Mouse (Mus musculus): ENCODE results near the gene Fbln2. TPM values are rescaled to one million over a fixed set of nuclear protein-coding genes. Genes with fewer than 3 reads are reported as not detected.

Fbln2 gene
- polyA plus RNA-seq, 1 experiment from 2014 or later: 78.7 TPM

DNA sequence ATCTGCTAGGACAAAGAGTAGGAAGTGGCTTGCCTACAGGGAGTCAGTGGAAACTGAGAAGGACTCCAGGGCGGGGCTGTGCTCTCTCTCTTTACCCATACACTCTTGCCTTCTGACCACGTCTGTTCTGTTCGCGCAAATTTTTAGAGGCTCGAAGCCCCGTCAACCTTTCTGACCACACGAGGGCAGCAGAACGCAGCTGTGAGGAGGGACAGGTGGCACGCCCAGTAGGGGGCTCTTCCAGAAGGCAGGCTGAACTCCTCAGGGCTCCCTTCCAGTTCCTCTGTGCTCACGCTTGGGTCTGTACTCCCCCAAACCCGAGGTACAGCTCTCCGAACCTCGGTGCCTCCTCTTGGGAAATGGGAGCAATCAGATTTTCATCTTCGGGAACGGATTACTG, 74.4 kb downstream of the Fbln2 start:
- Histone ChIP-seq H3K9me3 (ENCODE audit: control insufficient read depth, low read length) (no peaks in the 10 kb centered on the region), H3K36me3 (ENCODE audit: control insufficient read depth, insufficient read depth, low read length) (no peaks in the 10 kb centered on the region), H3K27me3 (ENCODE audit: control insufficient read depth, insufficient read depth, low read length) (peaks cover 59% of the 10 kb centered on the region), H3K27ac (replicated peaks; ENCODE audit: low read depth, low read length) (no peak overlapping the region), H3K4me3 (ENCODE audit: low read depth, low read length) (no peak overlapping the region), H3K4me1 (ENCODE audit: control insufficient read depth, insufficient read depth, low read length) (peaks cover 6% of the 10 kb centered on the region; the same call in 1 of the 2 replicates), H3K4me2 (ENCODE audit: low read depth, severe bottlenecking) (no peak overlapping the region), H3K9ac (ENCODE audit: low read length) (no peak overlapping the region)
- DNase-seq (ENCODE audit: low spot score) (peak; percentile 93), ATAC-seq (ENCODE audit: insufficient number of reproducible peaks, low FRiP score, low TSS enrichment, low read depth) (no peak)
- 4% methylated on average over 15 of the region's 15 CpGs for WGBS

DNA sequence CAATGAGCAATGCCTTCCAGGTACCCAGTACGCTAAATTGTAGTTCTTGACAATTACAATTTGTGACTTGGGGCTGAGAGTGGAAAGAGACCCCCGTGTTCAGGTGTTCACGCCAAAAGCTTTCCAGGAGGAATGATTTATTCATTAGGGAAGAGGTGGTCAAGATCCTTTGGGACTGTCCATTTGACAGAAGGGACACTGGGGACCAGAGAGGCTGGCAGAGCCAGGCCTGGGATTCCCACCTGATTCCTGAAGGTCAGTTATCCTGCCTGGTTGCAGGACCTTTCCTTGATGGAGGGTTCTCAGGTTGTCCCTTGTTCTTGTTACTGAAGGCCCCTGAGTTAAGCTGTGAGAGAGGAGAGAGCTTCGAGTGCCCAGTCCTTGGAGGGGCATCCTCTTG, 74.9 kb downstream of the Fbln2 start:
- Histone ChIP-seq H3K36me3 (ENCODE audit: control insufficient read depth, insufficient read depth, low read length) (no peaks in the 10 kb centered on the region), H3K9ac (ENCODE audit: low read length) (no peak overlapping the region), H3K4me1 (ENCODE audit: control insufficient read depth, insufficient read depth, low read length) (peaks cover 6% of the 10 kb centered on the region; the same call in 1 of the 2 replicates), H3K4me3 (ENCODE audit: low read depth, low read length) (no peak overlapping the region), H3K9me3 (ENCODE audit: control insufficient read depth, low read length) (no peaks in the 10 kb centered on the region), H3K27ac (replicated peaks; ENCODE audit: low read depth, low read length) (no peak overlapping the region), H3K27me3 (ENCODE audit: control insufficient read depth, insufficient read depth, low read length) (peaks cover 55% of the 10 kb centered on the region), H3K4me2 (ENCODE audit: low read depth, severe bottlenecking) (no peak overlapping the region)
- 59% methylated on average over 4 of the region's 4 CpGs for WGBS
- ATAC-seq (ENCODE audit: insufficient number of reproducible peaks, low FRiP score, low TSS enrichment, low read depth) (no peak), DNase-seq (ENCODE audit: low spot score) (no peak)

GRCm38 (mm10) chr6:91287636-91288035, 75.4 kb downstream of the Fbln2 start:
- no peak overlapping the region for H3K4me2 ChIP-seq (ENCODE audit: low read depth, severe bottlenecking)
- 72% methylated on average over 6 of the region's 6 CpGs for WGBS
- DNase-seq (ENCODE audit: low spot score) (no peak), ATAC-seq (ENCODE audit: insufficient number of reproducible peaks, low FRiP score, low TSS enrichment, low read depth) (no peak)
- H3K9me3 ChIP-seq (ENCODE audit: control insufficient read depth, low read length): no peaks in the 10 kb centered on the region
- H3K4me1 ChIP-seq (ENCODE audit: control insufficient read depth, insufficient read depth, low read length): peaks cover 6% of the 10 kb centered on the region; the same call in 1 of the 2 replicates
- H3K9ac ChIP-seq (ENCODE audit: low read length): no peak overlapping the region
- peaks cover 52% of the 10 kb centered on the region for H3K27me3 ChIP-seq (ENCODE audit: control insufficient read depth, insufficient read depth, low read length)
- no peaks in the 10 kb centered on the region for H3K36me3 ChIP-seq (ENCODE audit: control insufficient read depth, insufficient read depth, low read length)
- no peak overlapping the region for H3K4me3 ChIP-seq (ENCODE audit: low read depth, low read length)
- H3K27ac ChIP-seq (replicated peaks; ENCODE audit: low read depth, low read length): no peak overlapping the region

DNA sequence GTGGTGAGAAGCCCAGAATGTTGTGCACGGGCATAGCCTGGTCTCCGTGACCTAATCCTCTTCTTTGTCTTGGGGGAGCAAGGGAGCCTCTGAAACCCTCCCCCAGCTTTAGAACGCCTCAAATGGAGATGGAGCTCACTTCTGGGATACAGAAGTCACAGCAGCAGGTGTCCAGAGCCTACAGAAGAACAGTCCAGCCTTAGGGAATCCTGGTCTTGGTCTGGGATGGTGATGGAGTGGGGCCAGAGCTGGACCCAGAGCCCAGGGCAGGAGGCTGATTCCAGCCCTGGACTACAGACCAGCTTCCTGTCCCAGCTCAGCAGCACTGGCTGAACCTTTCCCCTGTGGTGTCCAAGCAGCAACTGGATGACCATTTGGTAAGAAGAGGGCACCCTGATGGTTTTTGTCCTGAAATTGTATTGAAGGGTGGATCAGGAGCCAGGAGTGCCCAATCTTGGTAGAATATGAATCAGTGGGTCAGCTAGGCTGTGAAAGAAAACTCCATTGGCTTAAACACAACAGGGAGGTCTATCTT, 76.1 kb downstream of the Fbln2 start:
- Histone ChIP-seq H3K36me3 (ENCODE audit: control insufficient read depth, insufficient read depth, low read length) (no peaks in the 10 kb centered on the region), H3K4me1 (ENCODE audit: control insufficient read depth, insufficient read depth, low read length) (peaks cover 6% of the 10 kb centered on the region; the same call in 1 of the 2 replicates), H3K9ac (ENCODE audit: low read length) (no peak overlapping the region), H3K4me3 (ENCODE audit: low read depth, low read length) (no peak overlapping the region), H3K4me2 (ENCODE audit: low read depth, severe bottlenecking) (no peak overlapping the region), H3K9me3 (ENCODE audit: control insufficient read depth, low read length) (no peaks in the 10 kb centered on the region), H3K27me3 (ENCODE audit: control insufficient read depth, insufficient read depth, low read length) (peaks cover 48% of the 10 kb centered on the region), H3K27ac (replicated peaks; ENCODE audit: low read depth, low read length) (no peak overlapping the region)
- 70% methylated on average over 3 of the region's 3 CpGs for WGBS
- DNase-seq (ENCODE audit: low spot score) (no peak), ATAC-seq (ENCODE audit: insufficient number of reproducible peaks, low FRiP score, low TSS enrichment, low read depth) (no peak)

- H3K9me3 ChIP-seq (ENCODE audit: control insufficient read depth, low read length): no peaks in the 10 kb centered on the region
- H3K27ac ChIP-seq (replicated peaks; ENCODE audit: low read depth, low read length): no peak overlapping the region
- H3K4me3 ChIP-seq (ENCODE audit: low read depth, low read length): no peak overlapping the region
- peaks cover 6% of the 10 kb centered on the region; the same call in 1 of the 2 replicates for H3K4me1 ChIP-seq (ENCODE audit: control insufficient read depth, insufficient read depth, low read length)
- no peak overlapping the region for H3K4me2 ChIP-seq (ENCODE audit: low read depth, severe bottlenecking)
- DNase-seq (ENCODE audit: low spot score) (no peak), ATAC-seq (ENCODE audit: insufficient number of reproducible peaks, low FRiP score, low TSS enrichment, low read depth) (no peak)
- no peak overlapping the region for H3K9ac ChIP-seq (ENCODE audit: low read length)
- peaks cover 42% of the 10 kb centered on the region for H3K27me3 ChIP-seq (ENCODE audit: control insufficient read depth, insufficient read depth, low read length)
- 81% methylated on average over 1 of the region's 1 CpGs for WGBS
- H3K36me3 ChIP-seq (ENCODE audit: control insufficient read depth, insufficient read depth, low read length): no peaks in the 10 kb centered on the region
Observed at GRCm38 (mm10) chr6:91288961-91289360, 76.7 kb downstream of the Fbln2 start.

GRCm38 (mm10) chr6:91290937-91291336, 78.7 kb downstream of the Fbln2 start:
- H3K27me3 ChIP-seq (ENCODE audit: control insufficient read depth, insufficient read depth, low read length): peaks cover 23% of the 10 kb centered on the region
- no peaks in the 10 kb centered on the region for H3K9me3 ChIP-seq (ENCODE audit: control insufficient read depth, low read length)
- DNase-seq (ENCODE audit: low spot score) (no peak), ATAC-seq (ENCODE audit: insufficient number of reproducible peaks, low FRiP score, low TSS enrichment, low read depth) (no peak)
- 83% methylated on average over 10 of the region's 10 CpGs for WGBS
- no peak overlapping the region for H3K9ac ChIP-seq (ENCODE audit: low read length)
- no peak overlapping the region for H3K4me2 ChIP-seq (ENCODE audit: low read depth, severe bottlenecking)
- no peaks in the 10 kb centered on the region for H3K36me3 ChIP-seq (ENCODE audit: control insufficient read depth, insufficient read depth, low read length)
- no peaks in the 10 kb centered on the region for H3K4me1 ChIP-seq (ENCODE audit: control insufficient read depth, insufficient read depth, low read length)
- no peak overlapping the region for H3K27ac ChIP-seq (replicated peaks; ENCODE audit: low read depth, low read length)
- H3K4me3 ChIP-seq (ENCODE audit: low read depth, low read length): no peak overlapping the region

- 74% methylated on average over 4 of the region's 4 CpGs for WGBS
Observed at GRCm38 (mm10) chr6:91295431-91295830, 83.2 kb downstream of the Fbln2 start.

GRCm38 (mm10) chr6:91298828-91299227, 86.6 kb downstream of the Fbln2 start:
- Histone ChIP-seq H3K9me3 (ENCODE audit: control insufficient read depth, low read length) (no peaks in the 10 kb centered on the region), H3K4me2 (ENCODE audit: low read depth, severe bottlenecking) (no peak overlapping the region), H3K4me1 (ENCODE audit: control insufficient read depth, insufficient read depth, low read length) (no peaks in the 10 kb centered on the region), H3K27me3 (ENCODE audit: control insufficient read depth, insufficient read depth, low read length) (0 out of 2 replicates have a peak, but pooled peaks cover 2% of the 10 kb centered on the region), H3K27ac (replicated peaks; ENCODE audit: low read depth, low read length) (no peak overlapping the region), H3K36me3 (ENCODE audit: control insufficient read depth, insufficient read depth, low read length) (no peaks in the 10 kb centered on the region), H3K4me3 (ENCODE audit: low read depth, low read length) (no peak overlapping the region), H3K9ac (ENCODE audit: low read length) (no peak overlapping the region)
- DNase-seq (ENCODE audit: low spot score) (no peak), ATAC-seq (ENCODE audit: insufficient number of reproducible peaks, low FRiP score, low TSS enrichment, low read depth) (no peak)
- WGBS: 0% methylated on average over 6 of the region's 6 CpGs

More at GRCm38 (mm10) chr6:91295431-91295830, 83.2 kb downstream of the Fbln2 start:
- no peak overlapping the region for H3K4me2 ChIP-seq (ENCODE audit: low read depth, severe bottlenecking)
- no peaks in the 10 kb centered on the region for H3K4me1 ChIP-seq (ENCODE audit: control insufficient read depth, insufficient read depth, low read length)
- 0 out of 2 replicates have a peak, but pooled peaks cover 2% of the 10 kb centered on the region for H3K27me3 ChIP-seq (ENCODE audit: control insufficient read depth, insufficient read depth, low read length)
- no peak overlapping the region for H3K9ac ChIP-seq (ENCODE audit: low read length)
- DNase-seq (ENCODE audit: low spot score) (no peak), ATAC-seq (ENCODE audit: insufficient number of reproducible peaks, low FRiP score, low TSS enrichment, low read depth) (no peak)
- no peak overlapping the region for H3K27ac ChIP-seq (replicated peaks; ENCODE audit: low read depth, low read length)
- no peaks in the 10 kb centered on the region for H3K9me3 ChIP-seq (ENCODE audit: control insufficient read depth, low read length)
- no peaks in the 10 kb centered on the region for H3K36me3 ChIP-seq (ENCODE audit: control insufficient read depth, insufficient read depth, low read length)
- H3K4me3 ChIP-seq (ENCODE audit: low read depth, low read length): no peak overlapping the region

DNA sequence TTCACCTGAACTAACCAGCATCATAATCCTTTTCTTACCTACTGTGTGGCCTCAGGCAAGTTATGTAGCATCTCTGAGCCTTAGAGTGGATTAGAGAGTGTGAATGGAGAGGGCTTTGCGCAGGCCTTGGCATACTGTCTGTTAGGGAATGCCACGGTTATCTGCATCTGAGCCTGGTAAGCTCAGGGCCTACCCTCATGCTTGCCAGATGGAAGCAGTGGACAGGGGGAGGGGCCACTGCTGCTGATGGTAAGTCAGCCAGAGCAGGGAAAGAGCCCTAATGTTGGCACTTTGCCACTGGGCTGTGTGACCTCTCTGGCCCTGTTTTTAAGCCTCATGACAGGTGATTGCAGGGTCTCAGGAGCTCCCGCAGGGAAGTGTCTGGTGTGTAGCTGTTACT, 87.8 kb downstream of the Fbln2 start:
- no peak for DNase-seq (ENCODE audit: low spot score)
- Histone ChIP-seq H3K4me3 (ENCODE audit: low read depth, low read length) (no peak overlapping the region), H3K9ac (ENCODE audit: low read length) (no peak overlapping the region), H3K4me2 (ENCODE audit: low read depth, severe bottlenecking) (no peak overlapping the region), H3K27ac (replicated peaks; ENCODE audit: low read depth, low read length) (no peak overlapping the region), H3K27me3 (ENCODE audit: control insufficient read depth, insufficient read depth, low read length) (0 out of 2 replicates have a peak, but pooled peaks cover 2% of the 10 kb centered on the region), H3K4me1 (ENCODE audit: control insufficient read depth, insufficient read depth, low read length) (no peaks in the 10 kb centered on the region), H3K9me3 (ENCODE audit: control insufficient read depth, low read length) (no peaks in the 10 kb centered on the region), H3K36me3 (ENCODE audit: control insufficient read depth, insufficient read depth, low read length) (no peaks in the 10 kb centered on the region)
- WGBS: 46% methylated on average over 3 of the region's 3 CpGs
- ATAC-seq (ENCODE audit: insufficient number of reproducible peaks, low FRiP score, low TSS enrichment, low read depth): no peak

Measured in limb, embryonic 11.5 days (tissue).